Mouse (Mus musculus) cortical plate, adult 2 months (tissue): ENCODE data around the gene Gnb2. TPM values are rescaled to one million over a fixed set of nuclear protein-coding genes. Genes with fewer than 3 reads are reported as not detected.

ENCODE experiments used
- H3K27ac ChIP-seq: fragments of 200-500 bp; 2 replicates; pipeline ENCODE4 v1.5.1; 2012; ENCODE audit warnings: low read length, control low read depth, inconsistent platforms; ENCODE audit not compliant: insufficient read depth
- H3K4me1 ChIP-seq: fragments of 200-500 bp; 2 replicates; pipeline ENCODE4 v1.6.1; 2011; ENCODE audit warnings: low read length; ENCODE audit not compliant: control insufficient read depth, insufficient read depth
- H3K4me3 ChIP-seq: fragments of 200-500 bp; 2 replicates; pipeline ENCODE4 v1.5.1; 2011; ENCODE audit warnings: mild to moderate bottlenecking, low read length, control low read depth; ENCODE audit not compliant: insufficient read depth
- CTCF ChIP-seq: fragments of 200-500 bp; IDR thresholded peaks from 2 replicates; pipeline ENCODE4 v1.5.1; 2011; ENCODE audit warnings: mild to moderate bottlenecking, control low read depth, low read length; ENCODE audit not compliant: insufficient read depth; ENCODE audit errors: extremely low read depth
- POLR2A ChIP-seq: fragments of 200-500 bp; IDR thresholded peaks from 2 replicates; pipeline ENCODE4 v1.6.1; 2011; ENCODE audit warnings: mild to moderate bottlenecking, low read length, control low read depth; ENCODE audit not compliant: insufficient read depth; ENCODE audit errors: extremely low read depth
- polyA plus RNA-seq: library from polyadenylated mRNA; depleted of rRNA; stranded (reverse); fragments of >200 nt; gene quantifications from 2 replicates; pipeline ENCODE4 v1.2.3, GENCODE M21; 2012

Gnb2 gene
- polyA plus RNA-seq, 1 experiment = 687 TPM

DNA sequence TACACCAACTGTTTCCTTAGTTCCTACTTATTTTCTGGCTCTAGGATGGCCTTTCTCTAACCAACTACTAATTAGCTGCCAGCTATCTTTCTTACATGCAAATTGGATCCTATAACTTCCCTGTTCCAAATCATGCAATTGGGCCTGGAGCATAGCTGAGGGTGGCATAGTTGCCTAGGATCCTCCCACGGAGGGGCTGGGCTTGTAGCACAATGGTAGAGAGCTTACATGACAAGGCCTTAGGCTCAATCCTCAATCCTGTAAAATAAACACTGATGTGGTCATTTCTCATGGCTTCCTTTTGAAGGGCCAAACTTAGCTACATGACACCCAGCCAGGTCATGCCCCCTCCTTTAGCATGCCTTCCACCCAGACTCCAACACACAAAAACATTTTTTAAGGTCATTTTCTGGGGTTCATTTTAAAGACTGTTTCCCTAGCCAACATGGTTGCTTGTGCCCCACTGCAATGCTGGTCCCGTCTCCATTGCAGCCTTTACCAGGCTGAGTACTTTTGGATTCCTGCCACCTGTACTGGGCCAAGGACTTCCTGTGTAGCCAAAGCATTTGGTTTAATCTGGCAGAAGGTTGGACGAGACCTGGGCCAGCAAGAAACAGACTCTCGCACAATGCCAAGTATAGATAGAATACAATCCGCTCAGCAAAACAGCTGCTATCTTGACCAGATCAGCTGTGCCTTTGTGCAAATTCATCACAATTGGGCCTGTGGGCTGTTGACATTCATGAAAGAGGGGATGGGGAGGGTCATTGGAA lies 8.6 kb upstream of the Gnb2 start:
- TF ChIP-seq CTCF = no peak
- no peak for TF ChIP-seq POLR2A
- no peak overlapping the region for H3K27ac ChIP-seq
- H3K4me3 ChIP-seq = no peak overlapping the region
- no peaks in the 10 kb centered on the region; the same call in 1 of the 2 replicates for H3K4me1 ChIP-seq

- Histone ChIP-seq H3K27ac (no peak overlapping the region), H3K4me1 (no peaks in the 10 kb centered on the region; the same call in 1 of the 2 replicates), H3K4me3 (no peak overlapping the region)
- no peak for TF ChIP-seq POLR2A
- no peak for TF ChIP-seq CTCF
These were observed 7.7 kb upstream of the Gnb2 start for GRCm38 (mm10) chr5:137540991-137541390.

- TF ChIP-seq CTCF = no peak
- no peak for TF ChIP-seq POLR2A
- Histone ChIP-seq H3K27ac (no peak overlapping the region), H3K4me3 (no peak overlapping the region), H3K4me1 (no peaks in the 10 kb centered on the region; the same call in 1 of the 2 replicates)
These were observed 6.0 kb upstream of the Gnb2 start for GRCm38 (mm10) chr5:137539291-137539801.

DNA sequence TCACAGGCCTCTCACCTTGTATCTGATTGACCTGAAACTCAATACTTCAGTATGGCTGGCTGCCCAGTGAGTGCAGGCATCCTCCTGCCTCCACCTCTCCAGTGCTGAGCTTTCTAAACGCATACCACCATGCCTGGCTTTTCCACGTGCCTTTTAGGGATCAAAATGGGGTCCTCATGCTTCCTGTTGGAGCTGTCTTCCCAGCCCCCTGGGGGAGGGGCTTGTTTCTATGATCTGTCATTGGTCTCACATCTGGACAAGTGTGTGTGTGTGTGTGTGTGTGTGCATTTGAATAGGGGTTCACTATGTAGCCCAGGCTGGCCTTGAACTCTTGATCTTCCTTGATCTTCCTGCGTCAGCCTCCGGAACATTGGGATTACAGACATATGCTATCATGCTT lies 4.2 kb upstream of the Gnb2 start:
- H3K4me3 ChIP-seq = no peak overlapping the region
- no peak for TF ChIP-seq POLR2A
- TF ChIP-seq CTCF = no peak
- no peaks in the 10 kb centered on the region; the same call in 1 of the 2 replicates for H3K4me1 ChIP-seq
- no peak overlapping the region for H3K27ac ChIP-seq

GRCm38 (mm10) chr5:137535318-137535717 lies 2.0 kb upstream of the Gnb2 start:
- Histone ChIP-seq H3K27ac (no peak overlapping the region), H3K4me3 (no peak overlapping the region), H3K4me1 (no peaks in the 10 kb centered on the region; the same call in 1 of the 2 replicates)
- TF ChIP-seq POLR2A (no peak), CTCF (no peak)

DNA sequence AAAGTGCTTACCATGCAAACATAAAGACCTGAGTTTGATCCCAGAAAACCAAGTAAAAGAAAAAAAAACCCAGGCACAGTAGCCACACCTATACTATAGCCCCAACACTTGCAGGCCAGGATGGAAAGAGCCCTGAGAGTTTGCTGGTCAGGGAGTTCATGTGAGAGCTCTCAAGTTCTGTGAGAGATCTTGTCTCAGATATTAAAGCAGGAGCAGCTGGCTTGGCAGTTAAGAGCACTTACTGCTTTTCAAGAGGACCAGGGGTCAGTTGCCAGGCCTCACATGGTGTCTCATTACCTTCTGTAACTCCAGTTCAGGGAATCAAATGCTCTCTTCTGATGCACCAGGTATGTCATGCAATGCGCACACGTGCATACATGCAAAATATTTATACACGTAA lies 1.5 kb upstream of the Gnb2 start:
- Histone ChIP-seq H3K27ac (no peak overlapping the region), H3K4me3 (no peak overlapping the region), H3K4me1 (peaks cover 2% of the 10 kb centered on the region; the same call in 1 of the 2 replicates)
- TF ChIP-seq POLR2A = no peak

DNA sequence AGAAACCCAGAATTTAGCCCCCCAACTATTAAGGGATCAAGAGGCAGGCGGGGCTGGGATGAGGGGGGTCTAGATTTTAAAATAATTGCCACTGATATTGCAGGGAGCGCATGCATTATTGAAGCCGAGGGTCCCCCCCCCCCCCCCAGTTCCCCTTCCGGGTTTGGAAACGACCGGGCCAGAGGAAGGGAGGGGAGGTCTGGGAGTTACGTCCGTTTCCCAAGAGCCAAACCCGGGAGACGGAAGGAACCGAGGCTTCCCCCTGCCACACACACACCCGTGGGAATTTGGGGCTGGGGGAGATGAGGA lies 548 bp downstream of the Gnb2 start:
- peak overlapping the region; percentile 93 for H3K4me3 ChIP-seq
- H3K4me1 ChIP-seq = peaks cover 2% of the 10 kb centered on the region; the same call in 1 of the 2 replicates
- TF ChIP-seq POLR2A = no peak
- TF ChIP-seq CTCF = no peak
- peak overlapping the region; percentile 98 for H3K27ac ChIP-seq

DNA sequence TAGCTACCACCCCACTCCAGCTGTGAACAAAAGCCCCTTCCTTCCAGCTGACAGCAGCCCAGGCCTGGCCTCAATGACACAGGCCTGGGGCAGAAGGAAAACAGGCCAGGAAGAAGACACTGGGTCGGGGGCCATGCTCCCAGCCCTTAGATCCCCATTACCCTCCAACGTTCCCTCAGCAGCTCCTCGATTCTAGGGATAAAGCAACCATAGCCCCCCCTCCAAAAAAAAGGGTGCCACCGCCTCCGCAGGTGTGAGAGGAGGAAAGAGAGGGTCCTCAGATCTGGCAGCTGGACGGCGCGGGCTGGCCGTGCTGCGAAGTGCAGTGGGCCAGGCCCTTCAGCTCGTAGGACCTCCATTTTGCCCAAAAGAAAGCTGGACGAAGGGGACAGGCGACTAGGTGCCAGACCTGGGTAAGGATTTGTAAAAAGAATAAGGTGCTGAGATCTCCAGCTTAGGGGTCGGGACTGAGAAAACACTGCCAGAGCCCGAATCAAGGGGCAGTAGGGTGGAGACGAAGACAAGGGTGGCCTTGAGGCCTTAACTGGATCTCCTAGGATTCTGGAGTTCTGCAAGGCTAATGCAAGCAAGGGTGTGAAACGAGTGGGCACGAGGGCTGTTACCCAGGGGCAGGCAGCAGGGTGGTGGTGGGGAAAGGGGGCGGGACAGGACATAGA lies 1.0 kb downstream of the Gnb2 start:
- Histone ChIP-seq H3K4me3 (peak overlapping the region; percentile 93), H3K27ac (peak overlapping the region; percentile 91), H3K4me1 (peaks cover 2% of the 10 kb centered on the region; the same call in 1 of the 2 replicates)
- no peak for TF ChIP-seq CTCF
- no peak for TF ChIP-seq POLR2A

DNA sequence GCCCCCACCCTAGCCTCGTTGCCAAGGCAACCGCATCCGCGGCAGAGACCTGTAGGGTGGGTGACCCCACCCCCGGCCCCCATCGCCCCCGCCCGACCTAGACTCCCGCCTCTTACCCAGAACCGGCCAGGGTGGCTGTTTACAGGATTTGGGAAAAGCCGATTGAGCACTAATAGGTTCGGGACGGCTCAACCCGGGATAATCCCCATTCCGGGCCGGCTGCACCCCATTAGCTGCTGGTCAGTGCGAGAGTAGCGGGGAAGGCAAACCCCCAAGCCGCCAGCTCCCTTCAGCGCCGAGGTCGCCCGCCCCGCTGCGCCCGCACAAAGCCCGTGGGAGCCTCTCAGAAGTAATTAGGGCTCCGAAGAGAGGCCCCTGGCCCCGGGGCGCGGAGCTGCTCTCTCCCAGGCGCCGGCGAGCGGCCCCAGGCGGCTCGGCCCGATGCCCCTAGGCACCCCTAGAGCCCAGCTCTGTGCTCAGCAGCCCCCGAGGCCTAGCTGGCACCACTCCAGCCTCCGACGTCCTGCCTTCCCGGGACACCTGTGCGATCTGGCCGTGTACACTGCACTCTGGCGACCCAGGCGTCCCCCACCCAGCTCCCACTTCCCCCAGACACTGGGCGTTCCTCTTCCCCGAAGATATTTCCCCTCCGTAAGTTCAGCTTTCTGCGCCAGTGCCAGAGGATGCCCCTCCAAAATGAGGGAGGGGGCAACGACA lies 1.7 kb downstream of the Gnb2 start:
- Histone ChIP-seq H3K4me1 (peaks cover 2% of the 10 kb centered on the region; the same call in 1 of the 2 replicates), H3K27ac (peak overlapping the region; percentile 91)
- TF ChIP-seq POLR2A = no peak
- no peak for TF ChIP-seq CTCF

More for the DNA sequence above, 1.7 kb downstream of the Gnb2 start:
- H3K4me3 ChIP-seq = peak overlapping the region; percentile 93
